Mouse (Mus musculus) stomach, postnatal 0 days (tissue): ENCODE data around the gene Nr1d1.

Source experiments
- CTCF ChIP-seq: IDR thresholded peaks from 2 replicates; pipeline ENCODE4 v1.5.1; 2016; ENCODE audit warnings: antibody characterized with exemption, low read depth, mild to moderate bottlenecking, moderate library complexity
- EP300 ChIP-seq: optimal IDR thresholded peaks from 2 replicates; pipeline ENCODE3; 2016; ENCODE audit warnings: antibody characterized with exemption

DNA sequence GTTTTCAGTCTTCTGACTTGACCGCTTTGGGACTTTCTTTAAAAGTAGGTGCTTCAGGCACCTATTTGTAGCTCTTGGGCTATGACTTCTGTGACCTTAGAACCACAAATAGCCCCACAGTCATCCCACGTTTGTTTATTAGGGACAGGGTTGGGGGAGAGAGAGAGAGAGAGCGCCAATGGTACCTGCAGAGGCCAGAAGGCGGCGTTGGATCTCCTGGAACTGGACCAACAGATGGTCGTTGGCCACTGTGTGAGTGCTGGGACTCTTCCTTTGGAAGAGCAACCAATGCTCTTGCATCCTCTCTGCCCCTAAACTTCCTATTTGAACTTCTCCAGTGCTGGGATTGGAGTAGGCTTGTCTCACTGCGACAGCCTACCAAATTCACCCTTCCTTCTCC, 12.1 kb upstream of the Nr1d1 start:
- TF ChIP-seq CTCF, result no peak
- no peak for TF ChIP-seq EP300
